Mouse (Mus musculus) urinary bladder, postnatal 4 days (tissue): ENCODE results near the gene Rai14.

Experiments
- DNase-seq, 2 experiments: peaks; one replicate each; pipeline ENCODE4 v3.0.0; 2021 to 2022; ENCODE audit warnings: low spot score in 2 of 2

Gene Rai14

GRCm38 (mm10) chr15:10714409-10715138 is at the start of gene Rai14:
Gene Rai14 (minus strand): TSS chr15:10714624.
- peak; percentile 84 to 85 for DNase-seq

- no peak for DNase-seq
These were observed 47.0 kb upstream of the Rai14 start for GRCm38 (mm10) chr15:10761441-10761840.

- no peak for DNase-seq
These were observed 45.6 kb upstream of the Rai14 start for GRCm38 (mm10) chr15:10760006-10760405.

GRCm38 (mm10) chr15:10759440-10759839 is 45.0 kb upstream of the Rai14 start:
- DNase-seq = no peak

- DNase-seq = no peak
These were observed 44.4 kb upstream of the Rai14 start for GRCm38 (mm10) chr15:10758808-10759207.

GRCm38 (mm10) chr15:10751141-10751540 is 36.7 kb upstream of the Rai14 start:
- no peak for DNase-seq

- DNase-seq = no peak
These were observed 35.9 kb upstream of the Rai14 start for GRCm38 (mm10) chr15:10750339-10750738.

GRCm38 (mm10) chr15:10749678-10750077 is 35.3 kb upstream of the Rai14 start:
- no peak for DNase-seq

- DNase-seq = no peak
These were observed 33.2 kb upstream of the Rai14 start for GRCm38 (mm10) chr15:10747638-10748037.

GRCm38 (mm10) chr15:10747226-10747625 is 32.8 kb upstream of the Rai14 start:
- no peak for DNase-seq

- no peak for DNase-seq
These were observed 32.1 kb upstream of the Rai14 start for GRCm38 (mm10) chr15:10746303-10747051.

GRCm38 (mm10) chr15:10742441-10742840 is 28.0 kb upstream of the Rai14 start:
- no peak for DNase-seq

- DNase-seq = no peak
These were observed 24.9 kb upstream of the Rai14 start for GRCm38 (mm10) chr15:10739279-10739678.

GRCm38 (mm10) chr15:10738354-10739142 is 24.1 kb upstream of the Rai14 start:
- DNase-seq = no peak

GRCm38 (mm10) chr15:10735948-10736347 is 21.5 kb upstream of the Rai14 start:
- DNase-seq = no peak

- no peak for DNase-seq
These were observed 20.8 kb upstream of the Rai14 start for GRCm38 (mm10) chr15:10735216-10735615.

- DNase-seq = no peak
These were observed 17.0 kb upstream of the Rai14 start for GRCm38 (mm10) chr15:10731398-10731797.

GRCm38 (mm10) chr15:10726272-10726671 is 11.8 kb upstream of the Rai14 start:
- DNase-seq = no peak

- no peak for DNase-seq
These were observed 10.4 kb upstream of the Rai14 start for GRCm38 (mm10) chr15:10724857-10725256.

- DNase-seq = no peak
These were observed 9.1 kb upstream of the Rai14 start for GRCm38 (mm10) chr15:10723507-10723906.

GRCm38 (mm10) chr15:10722629-10723339 is 8.4 kb upstream of the Rai14 start:
- no peak for DNase-seq
